Mouse (Mus musculus) stomach, postnatal 0 days (tissue): ENCODE results near the gene Cyb5d1.

ENCODE experiments used
- CTCF ChIP-seq: IDR thresholded peaks from 2 replicates; pipeline ENCODE4 v1.5.1; 2016; ENCODE audit warnings: antibody characterized with exemption, low read depth, mild to moderate bottlenecking, moderate library complexity
- EP300 ChIP-seq: optimal IDR thresholded peaks from 2 replicates; pipeline ENCODE3; 2016; ENCODE audit warnings: antibody characterized with exemption

- TF ChIP-seq CTCF (no peak), EP300 (no peak)
These were observed 47.9 kb upstream of the Cyb5d1 start for GRCm38 (mm10) chr11:69443328-69443727.
